Comparison of ENCODE assay signal across 20 mouse cellular contexts in the genomic region with DNA sequence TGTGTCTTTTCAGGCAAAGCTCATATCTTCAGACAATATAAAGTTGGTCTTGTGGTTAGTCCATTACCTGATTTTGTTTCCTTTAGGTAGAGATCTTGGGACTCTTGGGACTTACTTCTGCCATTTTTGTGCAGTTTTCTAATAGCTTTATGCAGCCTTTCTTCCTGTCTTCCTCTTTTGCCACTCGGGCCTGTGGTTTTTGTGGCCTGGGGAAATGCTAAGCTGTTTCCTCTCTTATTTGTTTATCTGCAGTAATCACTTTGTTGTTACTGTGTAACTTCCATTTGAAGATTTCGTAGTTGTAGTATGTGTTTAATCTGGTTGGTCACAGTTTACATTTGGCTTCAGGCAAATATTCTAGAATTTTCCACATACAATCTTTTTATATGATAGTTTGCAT. TPM values are rescaled to one million over a fixed set of nuclear protein-coding genes. Genes with fewer than 3 reads are reported as not detected.
DNase-seq lines count a peak whose midpoint lies in the region; ATAC-seq lines count a peak whose summit lies in the region.
"Had no signal": no experiment of that assay in that cellular context is flagged by ENCODE, and none has a peak within 500 bp of the region (broad histone marks: within the 10 kb centered on the region; RNA-seq: fewer than 3 reads in every experiment).

No protein-coding gene starts in this region.

- peak; percentile 86 for ATAC-seq in megakaryocyte progenitor cell, adult 5-6 weeks (replicated peaks; ENCODE audit: poor library complexity)
- no peak for ATAC-seq in hindbrain, embryonic 11.5 days (ENCODE audit: low FRiP score)
- ATAC-seq: intestine, postnatal 0 days; midbrain, embryonic 15.5 days had no signal

- WGBS in hindbrain, embryonic 11.5 days: 82% methylated on average over 2 of the region's 2 CpGs

- H3K9ac ChIP-seq in hindbrain, embryonic 11.5 days (ENCODE audit: low read depth, low read length): no peak overlapping the region
- H3K9ac ChIP-seq: embryonic facial prominence, embryonic 13.5 days; heart, embryonic 12.5 days; hindbrain, embryonic 12.5 days; liver, embryonic 13.5 days; midbrain, embryonic 15.5 days; neural tube, embryonic 12.5 days had no signal

- no peaks in the 10 kb centered on the region for H3K9me3 ChIP-seq in hindbrain, embryonic 11.5 days (ENCODE audit: control insufficient read depth, low read length)
- H3K9me3 ChIP-seq: embryonic facial prominence, embryonic 13.5 days; heart, embryonic 12.5 days; hindbrain, embryonic 12.5 days; liver, embryonic 13.5 days; midbrain, embryonic 15.5 days; neural tube, embryonic 12.5 days had no signal

- no peaks in the 10 kb centered on the region for H3K27me3 ChIP-seq in hindbrain, embryonic 11.5 days (ENCODE audit: control insufficient read depth, insufficient read depth, low read length)
- H3K27me3 ChIP-seq: embryonic facial prominence, embryonic 13.5 days; heart, embryonic 12.5 days; hindbrain, embryonic 12.5 days; liver, embryonic 13.5 days; midbrain, embryonic 15.5 days; neural tube, embryonic 12.5 days had no signal

- no peak overlapping the region for H3K27ac ChIP-seq in hindbrain, embryonic 11.5 days (ENCODE audit: low read depth, low read length)
- H3K27ac ChIP-seq: embryonic facial prominence, embryonic 13.5 days; hindbrain, embryonic 12.5 days; kidney, postnatal 0 days; liver, embryonic 13.5 days; midbrain, embryonic 15.5 days; neural tube, embryonic 12.5 days; stomach, postnatal 0 days had no signal

- no peak overlapping the region for H3K4me2 ChIP-seq in hindbrain, embryonic 11.5 days (replicated peaks; ENCODE audit: low read depth, low read length)
- H3K4me2 ChIP-seq: embryonic facial prominence, embryonic 13.5 days; heart, embryonic 12.5 days; hindbrain, embryonic 12.5 days; liver, embryonic 13.5 days; midbrain, embryonic 15.5 days; neural tube, embryonic 12.5 days had no signal

- DNase-seq in spleen, postnatal 36 days (ENCODE audit: low spot score in 2 of 2): peak; percentile 29 to 40
- no peak for DNase-seq in spleen, adult 12 weeks (ENCODE audit: low spot score)
- peak; percentile 12 for DNase-seq in brain, adult 2 months (ENCODE audit: low read depth, low spot score)
- no peak for DNase-seq in right cerebral cortex, adult 2 months (ENCODE audit: low spot score in 2 of 2)
- DNase-seq in left cerebral cortex, adult 11 months (ENCODE audit: low spot score): no peak
- no peak for DNase-seq in hindbrain, embryonic 11.5 days (ENCODE audit: low spot score)
- DNase-seq: cerebellum, adult 11-12 months; gastrocnemius, postnatal 14 days; layer of hippocampus, adult 9-11 months; liver, embryonic 13.5 days; spleen, adult 18-20 months had no signal

- H3K36me3 ChIP-seq in hindbrain, embryonic 11.5 days (ENCODE audit: control insufficient read depth, insufficient read depth, low read length): no peaks in the 10 kb centered on the region
- H3K36me3 ChIP-seq: embryonic facial prominence, embryonic 13.5 days; heart, embryonic 12.5 days; hindbrain, embryonic 12.5 days; liver, embryonic 13.5 days; midbrain, embryonic 15.5 days; neural tube, embryonic 12.5 days had no signal

- no peaks in the 10 kb centered on the region for H3K4me1 ChIP-seq in hindbrain, embryonic 11.5 days (replicated peaks; ENCODE audit: control insufficient read depth, insufficient read depth, low read length)
- H3K4me1 ChIP-seq: embryonic facial prominence, embryonic 13.5 days; heart, embryonic 12.5 days; hindbrain, embryonic 12.5 days; liver, embryonic 13.5 days; midbrain, embryonic 15.5 days; neural tube, embryonic 12.5 days had no signal

- no peak overlapping the region for H3K4me3 ChIP-seq in hindbrain, embryonic 11.5 days (ENCODE audit: low read depth, low read length)
- H3K4me3 ChIP-seq: embryonic facial prominence, embryonic 13.5 days; heart, embryonic 12.5 days; hindbrain, embryonic 12.5 days; liver, embryonic 13.5 days; midbrain, embryonic 15.5 days; neural tube, embryonic 12.5 days had no signal

RNA-seq across cellular contexts. Expression of a gene that starts 10.8 kb away (rescaled TPM):
- total RNA-seq in megakaryocyte progenitor cell, adult 5-6 weeks (2015): not detected in 2 replicates
- 0.67 TPM in 1 of 2 replicates, not detected in the other for total RNA-seq in megakaryocyte progenitor cell, adult 5-6 weeks (2017)
- polyA plus RNA-seq in hindbrain, embryonic 11.5 days (2014; fragmentation: Nextera tagmentation; extraction: Ambion mirVana): 9.9 and 10.4 TPM in 2 replicates

Comparison
In these comparisons a context has a peak if more than half of its experiments do, and no peak if none do; other contexts are left out.
1. DNase-seq: peak in spleen, postnatal 36 days (2 of 2) and brain, adult 2 months (single experiment); none in spleen, adult 12 weeks (single experiment), right cerebral cortex, adult 2 months (0 of 2), left cerebral cortex, adult 11 months (single experiment) and hindbrain, embryonic 11.5 days (single experiment).